Mouse (Mus musculus) naive thymus-derived CD4-positive, alpha-beta T cell, adult 2 months (primary cell): ENCODE measurements around the gene Mcm3.
"Not testable (repeated sequence)": the region's sequence is repeated elsewhere in the genome, so short reads cannot be mapped to it uniquely, and the experiment has no call there.

Experiments
- DNase-seq: peaks from one replicate; pipeline ENCODE4 v3.0.0-alpha.2; 2011; ENCODE audit warnings: low read depth

The Mcm3 gene

GRCm38 (mm10) chr1:20801682-20802390 lies 18.3 kb downstream of the Mcm3 start:
- DNase-seq, result no peak

GRCm38 (mm10) chr1:20801275-20801674 lies 18.8 kb downstream of the Mcm3 start:
- no peak for DNase-seq

DNA sequence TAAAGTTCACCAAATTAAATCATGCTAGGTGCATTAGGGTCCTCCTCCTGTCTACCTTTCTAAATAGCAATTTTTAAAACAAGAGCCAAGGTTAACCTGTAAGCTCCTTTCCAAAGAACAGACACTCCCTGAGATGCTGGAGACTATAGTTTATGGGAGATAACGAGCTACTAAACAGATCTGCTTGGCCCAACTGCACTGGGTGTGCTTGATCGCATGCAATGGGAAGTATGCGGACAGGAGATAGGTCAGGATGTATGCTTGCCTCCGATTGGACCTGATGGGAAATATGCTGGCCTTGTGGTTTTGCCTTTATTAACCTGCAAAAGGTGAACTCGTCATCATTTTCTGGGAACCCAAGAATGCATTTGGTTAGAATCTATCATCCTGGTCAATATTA lies 24.9 kb downstream of the Mcm3 start:
- no peak for DNase-seq

DNA sequence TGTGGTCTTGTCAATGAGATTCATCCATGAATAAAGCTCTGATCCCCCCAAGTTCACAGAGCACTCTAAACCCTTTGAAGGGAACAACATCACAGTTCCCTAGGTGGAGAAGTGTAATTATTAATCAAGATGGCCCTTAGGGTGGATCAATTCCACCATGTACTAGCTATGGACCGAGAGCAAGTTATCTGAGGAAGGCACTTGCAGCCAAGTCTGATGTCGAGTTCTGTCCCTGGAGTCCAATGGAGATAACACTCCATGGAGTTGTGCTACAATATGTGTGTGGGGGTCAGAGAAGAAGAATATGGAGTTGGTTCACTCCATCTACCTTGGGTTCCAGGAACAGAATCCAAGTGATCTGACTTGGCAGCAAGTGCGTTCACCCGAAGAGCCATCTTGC lies 25.4 kb downstream of the Mcm3 start:
- no peak for DNase-seq

DNA sequence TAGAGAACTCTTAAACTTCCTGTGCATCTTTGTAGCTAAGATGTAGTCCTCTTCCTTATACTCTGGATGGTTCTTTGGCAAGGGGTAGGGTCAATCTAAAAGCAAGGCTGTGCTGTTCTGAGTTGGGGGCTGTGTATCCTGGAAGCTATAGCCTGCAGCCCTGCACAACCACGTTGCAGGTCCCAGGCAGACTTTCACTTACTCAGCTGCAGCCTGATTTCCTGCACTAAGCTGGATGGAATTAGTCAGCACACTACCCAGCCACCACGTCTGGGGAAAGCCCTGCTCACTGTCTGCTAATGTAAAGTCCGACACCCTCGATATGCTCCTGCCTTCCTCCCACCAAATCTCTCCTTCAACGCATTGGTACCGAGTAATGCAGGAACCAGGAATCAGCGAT lies 28.7 kb downstream of the Mcm3 start:
- DNase-seq, result no peak

GRCm38 (mm10) chr1:20790517-20790916 lies 29.6 kb downstream of the Mcm3 start, which contains the start of gene Il17f:
Gene Il17f (minus strand): TSS chr1:20790617.
- not testable (repeated sequence) for DNase-seq

- no peak for DNase-seq
These were observed 31.7 kb downstream of the Mcm3 start for GRCm38 (mm10) chr1:20788419-20788818.

- no peak for DNase-seq
These were observed 33.1 kb downstream of the Mcm3 start for GRCm38 (mm10) chr1:20787046-20787445.

DNA sequence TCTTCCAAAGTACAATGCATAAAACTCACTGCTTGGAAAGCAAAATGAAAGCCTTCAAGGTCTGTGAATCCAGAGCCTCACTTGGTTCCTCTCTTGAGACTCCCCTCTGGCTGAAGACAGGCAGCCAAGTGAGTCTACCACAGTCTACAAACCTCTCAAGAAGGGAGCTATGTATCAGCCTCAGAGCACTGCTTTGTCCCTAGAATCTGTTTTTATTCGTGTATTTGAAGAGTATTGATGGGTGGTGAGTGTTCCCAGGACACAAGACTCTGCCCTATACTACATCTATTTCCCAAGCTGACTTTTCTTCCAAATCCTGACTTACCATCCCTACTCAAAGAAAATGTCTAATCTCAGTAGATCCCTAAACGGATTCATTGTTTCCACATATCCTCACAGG lies 41.7 kb downstream of the Mcm3 start:
- no peak for DNase-seq

DNA sequence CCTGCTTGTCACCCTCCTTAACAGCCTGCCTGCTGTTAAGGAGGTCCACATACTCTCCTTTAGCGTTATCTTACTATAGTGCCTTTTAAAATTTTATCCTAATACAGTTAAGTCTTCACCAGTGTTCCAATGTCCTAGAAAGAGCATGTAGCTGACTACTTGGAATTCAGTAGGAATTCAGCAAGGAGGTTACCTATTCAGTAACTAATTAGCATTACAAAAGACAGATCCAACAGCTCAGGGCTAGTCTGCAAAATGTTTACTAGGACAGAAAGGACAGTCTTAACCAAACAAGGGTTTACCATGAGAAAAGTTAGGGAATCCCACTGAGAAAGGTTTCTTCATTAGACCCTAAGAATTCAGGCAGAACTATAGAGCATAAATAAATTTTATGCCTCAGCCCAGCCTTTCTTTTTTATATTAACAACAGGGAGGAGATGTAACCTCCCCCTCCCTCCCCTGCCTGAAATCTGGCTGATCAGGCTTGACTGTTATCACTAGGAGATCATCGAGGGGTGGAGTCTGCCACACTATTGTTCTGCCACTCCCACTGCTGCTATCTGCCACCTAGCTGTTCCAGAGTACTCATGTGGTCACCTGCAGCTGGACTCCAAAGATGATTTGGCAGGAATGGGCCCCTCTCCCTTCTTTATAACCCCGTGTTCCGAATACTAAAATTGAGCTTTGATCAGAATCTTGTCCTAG lies 45.9 kb downstream of the Mcm3 start:
- not testable (repeated sequence) for DNase-seq

GRCm38 (mm10) chr1:20766526-20766925 lies 53.6 kb downstream of the Mcm3 start:
- DNase-seq, result no peak

- DNase-seq, result no peak
These were observed 58.7 kb downstream of the Mcm3 start for GRCm38 (mm10) chr1:20761411-20761810.

DNA sequence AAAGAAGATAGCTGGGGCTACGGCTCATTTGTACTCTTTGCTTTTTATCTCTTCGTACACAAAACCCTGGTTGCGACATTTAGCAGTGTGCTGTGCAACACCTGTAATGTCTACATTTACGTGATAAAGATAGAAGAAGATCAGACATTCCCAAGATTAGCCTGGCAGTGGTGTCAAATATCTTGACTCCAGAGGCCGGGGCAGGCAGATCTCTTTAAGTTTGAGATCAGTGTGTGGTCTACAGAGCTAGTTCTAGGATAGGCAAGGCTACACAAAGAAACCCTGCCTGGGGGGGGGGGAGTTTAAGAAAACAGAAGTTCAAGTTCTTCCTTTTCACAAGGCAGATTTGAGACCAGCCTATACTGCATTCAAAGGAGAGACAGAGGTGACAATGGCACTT lies 59.8 kb downstream of the Mcm3 start:
- DNase-seq, result no peak

DNA sequence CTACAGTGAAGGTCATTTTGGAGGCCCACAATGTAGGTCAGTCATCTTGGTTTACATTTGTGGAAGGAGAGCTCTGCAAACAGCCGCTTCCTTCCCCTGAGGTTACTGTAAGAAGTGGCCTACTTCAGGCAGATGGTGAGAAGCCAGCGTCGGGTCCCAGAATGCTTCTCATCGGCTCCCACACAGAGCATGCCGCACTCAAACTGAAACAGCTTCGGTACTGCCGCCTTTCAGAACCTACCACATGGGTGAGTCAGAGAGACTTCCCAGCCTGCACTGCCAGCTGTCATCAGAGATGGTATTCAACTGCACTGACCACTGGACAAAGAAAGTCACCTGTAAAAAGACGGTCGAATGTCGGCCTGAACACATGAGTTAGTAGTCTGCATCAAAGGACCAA lies 60.3 kb downstream of the Mcm3 start:
- no peak for DNase-seq

GRCm38 (mm10) chr1:20757586-20757985 lies 62.5 kb downstream of the Mcm3 start:
- no peak for DNase-seq

GRCm38 (mm10) chr1:20754439-20754838 lies 65.7 kb downstream of the Mcm3 start:
- no peak for DNase-seq
